Mouse (Mus musculus): ENCODE results near the gene Sec63. TPM values are rescaled to one million over a fixed set of nuclear protein-coding genes. Genes with fewer than 3 reads are reported as not detected.

Sec63 gene
- total RNA-seq (2023): 10 to 100 TPM; 59.0 to 61.1 TPM

DNA sequence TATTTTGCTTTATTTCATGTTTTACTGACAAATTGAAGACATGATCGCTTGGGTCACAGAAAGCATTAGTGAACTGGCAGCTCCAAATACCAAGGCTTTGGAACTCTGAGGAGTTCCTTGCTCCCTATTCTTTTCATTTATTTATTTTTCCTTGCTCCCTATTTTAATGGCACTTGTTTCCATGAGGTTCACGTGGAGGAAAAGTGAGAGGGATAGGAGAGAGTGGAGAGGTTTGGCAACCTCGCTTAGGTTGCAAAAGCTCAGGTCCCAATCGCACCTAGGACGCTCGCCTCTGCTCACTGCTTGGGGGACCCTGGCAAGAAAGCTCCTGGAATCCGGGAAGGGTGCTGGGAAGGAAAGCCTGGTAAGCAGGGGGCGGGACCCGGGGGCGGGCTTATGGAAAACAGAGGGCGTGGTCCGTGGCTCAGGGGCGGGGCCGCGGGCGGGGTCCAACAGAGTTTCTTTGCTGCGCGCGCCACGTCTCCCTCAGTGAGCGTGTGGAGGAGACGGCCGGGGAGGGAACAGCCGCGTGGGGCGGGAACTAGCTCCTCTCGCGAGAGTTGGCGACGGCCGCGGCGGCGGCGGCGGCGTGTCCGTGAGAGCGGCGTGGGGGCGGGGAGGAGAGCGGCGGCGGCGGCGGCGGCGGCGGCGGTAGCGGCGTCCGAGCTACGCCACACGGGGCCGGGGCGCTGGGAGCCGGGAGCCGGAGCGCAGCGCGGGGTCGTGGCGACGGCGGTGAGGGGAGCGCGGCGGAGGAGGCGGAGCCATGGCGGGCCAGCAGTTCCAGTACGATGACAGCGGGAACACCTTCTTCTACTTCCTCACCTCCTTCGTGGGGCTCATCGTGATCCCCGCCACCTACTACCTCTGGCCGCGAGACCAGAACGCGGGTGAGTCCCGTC, at the start of gene Sec63:
TSS of gene Sec63 (plus strand) at position 498 of the 902 bp plus-strand sequence.

DNA sequence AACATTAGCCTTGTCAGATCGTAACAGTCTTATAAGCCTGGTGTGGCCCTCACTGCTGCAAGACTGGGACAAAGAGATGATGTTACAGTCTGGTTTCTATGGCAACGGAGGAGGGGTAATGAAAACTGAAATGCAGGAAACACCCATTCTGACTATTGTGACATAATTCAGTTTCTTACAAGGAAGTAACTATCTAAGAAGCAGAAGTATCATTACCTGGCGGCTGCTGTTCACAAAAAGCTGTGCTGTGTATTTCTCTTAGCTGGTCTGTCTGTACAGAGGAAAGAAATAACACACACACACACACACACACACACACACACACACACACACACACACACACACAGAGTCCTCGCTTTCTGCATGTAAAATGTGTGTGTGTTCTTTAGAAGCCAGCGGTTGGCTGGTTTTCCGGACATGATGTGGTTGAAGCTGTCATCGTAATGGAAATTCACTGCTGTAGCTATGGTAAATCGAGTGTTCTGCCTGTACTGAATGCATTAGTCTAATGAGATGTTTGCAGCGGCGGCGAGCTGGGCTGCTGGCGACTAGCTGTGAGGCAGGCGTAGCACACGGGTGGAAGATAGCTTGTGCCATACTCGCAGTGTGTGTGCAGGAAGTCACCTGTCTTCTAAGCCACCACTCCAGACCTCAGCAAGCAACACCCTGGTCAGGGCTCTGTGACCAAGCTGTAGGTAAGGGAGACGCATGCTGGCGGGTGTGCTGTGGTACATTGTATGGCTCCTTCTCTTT, 99.0 kb downstream of the Sec63 start, which contains the start of gene Scml4:
TSS of gene Scml4 (plus strand) at position 212 of the 753 bp plus-strand sequence.

Other genes with a start within 250 kb of the Sec63 start
- not detected for gene Nr2e1, start 177.9 kb upstream of the Sec63 start, total RNA-seq (2023)
- 10 to 100 TPM; 29.2 to 29.9 TPM for gene Ostm1, start 177.7 kb upstream of the Sec63 start, total RNA-seq (2023)
- 100 to 1,000 TPM; 101 to 104 TPM for gene Scml4, start 98.9 kb downstream of the Sec63 start, total RNA-seq (2023)